Mouse (Mus musculus): ENCODE measurements around the gene Slco2b1. TPM values are rescaled to one million over a fixed set of nuclear protein-coding genes. Genes with fewer than 3 reads are reported as not detected.
"Not testable (repeated sequence)": the region's sequence is repeated elsewhere in the genome, so short reads cannot be mapped to it uniquely, and the experiment has no call there.

Slco2b1 gene
- polyA plus RNA-seq, 1 experiment from 2014 or later = 2.2 TPM

DNA sequence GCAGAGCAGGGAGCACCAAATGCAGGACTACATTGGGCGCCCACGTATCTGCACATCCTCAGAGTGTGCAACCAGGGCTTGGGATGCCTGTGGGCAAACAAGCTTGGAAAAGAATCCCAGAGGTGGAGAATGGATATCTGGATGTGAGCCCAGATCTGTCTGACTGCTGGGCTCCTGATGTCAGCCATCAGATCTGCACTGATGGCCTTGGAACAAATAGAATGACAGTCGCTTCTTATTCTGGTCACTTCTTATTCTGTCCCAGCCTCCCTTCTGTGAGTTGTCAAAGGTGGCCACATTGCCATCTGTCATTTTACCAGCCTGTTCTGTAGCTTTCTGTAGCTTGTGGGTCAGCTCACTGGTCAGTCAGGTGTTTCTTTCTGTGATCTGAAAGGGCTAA is 12.6 kb downstream of the Slco2b1 start:
- Histone ChIP-seq H3K27ac (ENCODE audit: low read depth, low read length) (no peak overlapping the region), H3K4me1 (replicated peaks; ENCODE audit: control insufficient read depth, insufficient read depth, low read length) (0 out of 2 replicates have a peak, but pooled peaks cover 14% of the 10 kb centered on the region), H3K9ac (ENCODE audit: low read depth, low read length) (no peak overlapping the region), H3K27me3 (replicated peaks; ENCODE audit: control insufficient read depth, insufficient read depth, low read length) (no peaks in the 10 kb centered on the region; the same call in 1 of the 2 replicates), H3K36me3 (ENCODE audit: control insufficient read depth, insufficient read depth) (no peaks in the 10 kb centered on the region; the same call in 1 of the 2 replicates), H3K4me2 (replicated peaks; ENCODE audit: low read depth) (no peak overlapping the region), H3K4me3 (ENCODE audit: low read depth, low read length) (no peak overlapping the region), H3K9me3 (ENCODE audit: control insufficient read depth) (no peaks in the 10 kb centered on the region)
- WGBS = 91% methylated on average over 3 of the region's 3 CpGs
- ATAC-seq = no peak
- no peak for TF ChIP-seq CTCF (IDR thresholded peaks at IDR 0.05; ENCODE audit: low read depth)

GRCm38 (mm10) chr7:99695471-99696057 is 15.6 kb downstream of the Slco2b1 start:
- Histone ChIP-seq H3K4me1 (replicated peaks; ENCODE audit: control insufficient read depth, insufficient read depth, low read length) (peaks cover 17% of the 10 kb centered on the region; the same call in 1 of the 2 replicates), H3K27ac (ENCODE audit: low read depth, low read length) (no peak overlapping the region), H3K36me3 (ENCODE audit: control insufficient read depth, insufficient read depth) (no peaks in the 10 kb centered on the region; the same call in 1 of the 2 replicates), H3K4me2 (replicated peaks; ENCODE audit: low read depth) (peak overlapping the region; percentile 4; the same call in 1 of the 2 replicates), H3K9ac (ENCODE audit: low read depth, low read length) (no peak overlapping the region), H3K4me3 (ENCODE audit: low read depth, low read length) (no peak overlapping the region), H3K9me3 (ENCODE audit: control insufficient read depth) (no peaks in the 10 kb centered on the region), H3K27me3 (replicated peaks; ENCODE audit: control insufficient read depth, insufficient read depth, low read length) (peaks cover 2% of the 10 kb centered on the region; the same call in 1 of the 2 replicates)
- 63% methylated on average over 8 of the region's 8 CpGs for WGBS
- ATAC-seq = peak; percentile 48; the same call in 1 of the 2 replicates
- TF ChIP-seq CTCF (IDR thresholded peaks at IDR 0.05; ENCODE audit: low read depth) = no peak

GRCm38 (mm10) chr7:99694424-99694823 is 16.7 kb downstream of the Slco2b1 start:
- not testable (repeated sequence) for ATAC-seq; H3K9ac ChIP-seq (ENCODE audit: low read depth, low read length); H3K4me2 ChIP-seq (replicated peaks; ENCODE audit: low read depth); H3K36me3 ChIP-seq (ENCODE audit: control insufficient read depth, insufficient read depth); H3K9me3 ChIP-seq (ENCODE audit: control insufficient read depth); H3K27ac ChIP-seq (ENCODE audit: low read depth, low read length); H3K4me3 ChIP-seq (ENCODE audit: low read depth, low read length); H3K27me3 ChIP-seq (replicated peaks; ENCODE audit: control insufficient read depth, insufficient read depth, low read length)
- 77% methylated on average over 5 of the region's 5 CpGs for WGBS
- peaks cover 17% of the 10 kb centered on the region; the same call in 1 of the 2 replicates for H3K4me1 ChIP-seq (replicated peaks; ENCODE audit: control insufficient read depth, insufficient read depth, low read length)

DNA sequence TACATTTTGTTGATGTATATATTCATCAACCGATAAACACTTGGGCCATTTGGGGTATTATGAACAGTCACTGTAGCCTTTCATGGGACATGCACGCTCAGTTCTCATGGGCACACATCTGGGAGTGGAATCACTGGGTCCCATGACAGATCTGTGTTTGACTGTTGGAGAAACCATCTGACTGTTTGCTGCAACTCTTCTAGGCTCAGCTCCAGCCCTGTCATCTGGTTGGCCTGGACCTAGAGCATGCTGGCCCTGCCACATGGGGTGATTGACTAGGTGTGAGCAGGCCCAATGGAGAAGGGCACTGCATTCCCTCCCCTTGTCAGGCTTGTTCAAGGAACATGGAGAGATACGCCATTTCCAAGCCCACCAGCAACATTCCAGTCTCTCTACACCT is 17.2 kb downstream of the Slco2b1 start:
- no peak for TF ChIP-seq CTCF (IDR thresholded peaks at IDR 0.05; ENCODE audit: low read depth)
- WGBS = 96% methylated on average over 3 of the region's 3 CpGs
- ATAC-seq = no peak
- Histone ChIP-seq H3K27me3 (replicated peaks; ENCODE audit: control insufficient read depth, insufficient read depth, low read length) (peaks cover 5% of the 10 kb centered on the region; the same call in 1 of the 2 replicates), H3K9me3 (ENCODE audit: control insufficient read depth) (no peaks in the 10 kb centered on the region), H3K4me3 (ENCODE audit: low read depth, low read length) (no peak overlapping the region), H3K36me3 (ENCODE audit: control insufficient read depth, insufficient read depth) (no peaks in the 10 kb centered on the region; the same call in 1 of the 2 replicates), H3K9ac (ENCODE audit: low read depth, low read length) (no peak overlapping the region), H3K4me2 (replicated peaks; ENCODE audit: low read depth) (no peak overlapping the region), H3K27ac (ENCODE audit: low read depth, low read length) (no peak overlapping the region), H3K4me1 (replicated peaks; ENCODE audit: control insufficient read depth, insufficient read depth, low read length) (peaks cover 17% of the 10 kb centered on the region; the same call in 1 of the 2 replicates)

GRCm38 (mm10) chr7:99693387-99693786 is 17.8 kb downstream of the Slco2b1 start:
- WGBS = 40% methylated on average over 3 of the region's 3 CpGs
- ATAC-seq = peak; percentile 69

DNA sequence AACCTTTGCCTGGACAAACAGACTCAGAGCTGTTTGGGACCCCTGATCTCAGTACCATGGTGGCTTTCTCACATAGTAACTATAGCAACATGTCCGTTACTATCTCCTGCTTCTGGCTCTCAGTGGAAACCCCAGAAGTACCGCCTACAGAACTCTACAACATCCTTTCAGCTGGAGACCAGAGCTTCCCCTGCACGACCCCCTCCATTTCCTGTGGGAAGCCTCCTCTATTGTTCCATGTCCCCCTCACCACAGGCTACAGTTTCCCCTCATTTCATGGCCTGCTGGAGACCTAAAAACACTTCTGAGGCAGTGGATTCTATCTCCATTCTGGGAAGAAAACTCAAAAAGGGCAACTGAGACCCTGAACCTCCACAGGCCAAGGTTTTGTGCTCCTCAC is 18.7 kb downstream of the Slco2b1 start:
- no peaks in the 10 kb centered on the region for H3K9me3 ChIP-seq (ENCODE audit: control insufficient read depth)
- H3K4me2 ChIP-seq (replicated peaks; ENCODE audit: low read depth) = no peak overlapping the region

More at GRCm38 (mm10) chr7:99693387-99693786, 17.8 kb downstream of the Slco2b1 start:
- Histone ChIP-seq H3K4me3 (ENCODE audit: low read depth, low read length) (no peak overlapping the region), H3K4me2 (replicated peaks; ENCODE audit: low read depth) (no peak overlapping the region), H3K4me1 (replicated peaks; ENCODE audit: control insufficient read depth, insufficient read depth, low read length) (peaks cover 17% of the 10 kb centered on the region; the same call in 1 of the 2 replicates), H3K27me3 (replicated peaks; ENCODE audit: control insufficient read depth, insufficient read depth, low read length) (peaks cover 5% of the 10 kb centered on the region; the same call in 1 of the 2 replicates), H3K9ac (ENCODE audit: low read depth, low read length) (no peak overlapping the region), H3K36me3 (ENCODE audit: control insufficient read depth, insufficient read depth) (no peaks in the 10 kb centered on the region; the same call in 1 of the 2 replicates), H3K9me3 (ENCODE audit: control insufficient read depth) (no peaks in the 10 kb centered on the region), H3K27ac (ENCODE audit: low read depth, low read length) (no peak overlapping the region)
- TF ChIP-seq CTCF (IDR thresholded peaks at IDR 0.05; ENCODE audit: low read depth) = no peak

More for the DNA sequence above, 18.7 kb downstream of the Slco2b1 start:
- Histone ChIP-seq H3K36me3 (ENCODE audit: control insufficient read depth, insufficient read depth) (no peaks in the 10 kb centered on the region; the same call in 1 of the 2 replicates), H3K9ac (ENCODE audit: low read depth, low read length) (no peak overlapping the region), H3K27me3 (replicated peaks; ENCODE audit: control insufficient read depth, insufficient read depth, low read length) (peaks cover 5% of the 10 kb centered on the region; the same call in 1 of the 2 replicates), H3K27ac (ENCODE audit: low read depth, low read length) (no peak overlapping the region), H3K4me3 (ENCODE audit: low read depth, low read length) (no peak overlapping the region), H3K4me1 (replicated peaks; ENCODE audit: control insufficient read depth, insufficient read depth, low read length) (peaks cover 17% of the 10 kb centered on the region; the same call in 1 of the 2 replicates)
- 70% methylated on average over 3 of the region's 3 CpGs for WGBS
- TF ChIP-seq CTCF (IDR thresholded peaks at IDR 0.05; ENCODE audit: low read depth) = no peak
- no peak for ATAC-seq

Data from intestine, postnatal 0 days (tissue).